Mouse (Mus musculus) heart, adult 2 months (tissue): ENCODE data around the gene Hoxc10. TPM values are rescaled to one million over a fixed set of nuclear protein-coding genes. Genes with fewer than 3 reads are reported as not detected.

ENCODE experiments used
- DNase-seq, 2 experiments: peaks; one replicate each; pipeline ENCODE4 v3.0.0; 2021
- H3K27ac ChIP-seq: fragments of 200-600 bp; 2 replicates; pipeline ENCODE4 v1.8.1; 2022
- H3K27me3 ChIP-seq: fragments of 200-500 bp; 2 replicates; pipeline ENCODE4 v1.6.1; 2012; ENCODE audit warnings: mild to moderate bottlenecking, low read length, inconsistent platforms, mixed read lengths; ENCODE audit not compliant: control insufficient read depth, insufficient read depth
- H3K36me3 ChIP-seq: fragments of 200-500 bp; 2 replicates; pipeline ENCODE4 v1.6.1; 2012; ENCODE audit warnings: low read length, inconsistent platforms; ENCODE audit not compliant: control insufficient read depth, insufficient read depth
- H3K4me1 ChIP-seq: fragments of 200-500 bp; 2 replicates; pipeline ENCODE4 v1.6.1; 2011; ENCODE audit warnings: low read length; ENCODE audit not compliant: control insufficient read depth, insufficient read depth
- H3K4me3 ChIP-seq: fragments of 200-600 bp; 2 replicates; pipeline ENCODE4 v1.8.1; 2022
- H3K79me2 ChIP-seq: fragments of 200-500 bp; replicated peaks from 2 replicates; pipeline ENCODE4 v1.6.1; 2012; ENCODE audit warnings: mild to moderate bottlenecking, inconsistent platforms, low read length, moderate library complexity, mixed read lengths; ENCODE audit not compliant: control insufficient read depth, insufficient read depth
- H3K9ac ChIP-seq: fragments of 200-500 bp; 2 replicates; pipeline ENCODE4 v1.6.1; 2012; ENCODE audit warnings: low read depth, mild to moderate bottlenecking, control low read depth, inconsistent platforms, low read length, mixed read lengths
- CTCF ChIP-seq: fragments of 200-600 bp; IDR thresholded peaks from 2 replicates; pipeline ENCODE4 v1.8.1; 2022; ENCODE audit warnings: antibody characterized with exemption, mild to moderate bottlenecking, moderate library complexity
- EP300 ChIP-seq: fragments of 200-500 bp; IDR thresholded peaks from 2 replicates; pipeline ENCODE4 v1.6.1; 2011; ENCODE audit warnings: low read depth, low read length, control low read depth; ENCODE audit not compliant: insufficient read depth
- POLR2A ChIP-seq: fragments of 200-500 bp; IDR thresholded peaks from 2 replicates; pipeline ENCODE4 v1.6.1; 2011; ENCODE audit warnings: mild to moderate bottlenecking, low read depth, low read length, control low read depth; ENCODE audit not compliant: insufficient read depth
- WGBS: fragments of 180-500 bp; shearing (Covaris S2); methylation state at CpG from one replicate; pipeline ENCODE4 v1.1.7; 2018; 5-methylcytosine and 5-hydroxymethylcytosine counted together
- intact Hi-C: fragments of 180-260 bp; cut with DNase I; formaldehyde crosslinking; loops from one replicate; pipeline ENCODE4 v1.15.1; 2025
- microRNA-seq, 2 experiments: library from miRNA; unstranded; fragments of <30 nt; microRNA quantifications; one replicate each; pipeline ENCODE4 v1.2.0; 2021
- polyA plus RNA-seq: library from polyadenylated mRNA; depleted of rRNA; stranded (reverse); fragments of >200 nt; gene quantifications from 2 replicates; pipeline ENCODE4 v1.2.3, GENCODE M21; 2012; rRNA removed
- total RNA-seq, 2 experiments: library from RNA; stranded (reverse); gene quantifications; 2 replicates each; pipeline ENCODE4 v1.2.3; 2021

Hoxc10 gene
- total and polyA plus RNA-seq, 3 experiments, result not detected

GRCm38 (mm10) chr15:103013238-103013984, 46.8 kb downstream of the Hoxc10 start:
- peaks cover 29% of the 10 kb centered on the region for H3K27me3 ChIP-seq
- WGBS, result 7% methylated on average over 17 of the region's 17 CpGs
- no peaks in the 10 kb centered on the region for H3K79me2 ChIP-seq
- intact Hi-C loops, result loop anchor here (1.0 kb wide), 2 partner anchors 108 to 152 kb away; no protein-coding TSS in a partner anchor
- no peaks in the 10 kb centered on the region for H3K36me3 ChIP-seq
- no peak for TF ChIP-seq EP300
- TF ChIP-seq CTCF, result peak; percentile 82
- H3K27ac ChIP-seq, result no peak overlapping the region
- DNase-seq, result peak; percentile 34 to 56
- H3K4me3 ChIP-seq, result peak overlapping the region; percentile 18; the same call in 1 of the 2 replicates
- H3K9ac ChIP-seq, result no peak overlapping the region
- no peaks in the 10 kb centered on the region for H3K4me1 ChIP-seq

- Histone ChIP-seq H3K79me2 (no peaks in the 10 kb centered on the region), H3K4me3 (peak overlapping the region; percentile 18; the same call in 1 of the 2 replicates), H3K4me1 (no peaks in the 10 kb centered on the region), H3K27ac (no peak overlapping the region), H3K9ac (no peak overlapping the region), H3K27me3 (peaks cover 29% of the 10 kb centered on the region), H3K36me3 (no peaks in the 10 kb centered on the region)
- no peak for DNase-seq
- no peak for TF ChIP-seq CTCF
- no peak for TF ChIP-seq EP300
- no peak for TF ChIP-seq POLR2A
- 2% methylated on average over 50 of the region's 57 CpGs for WGBS
- intact Hi-C loops, result no loop called here
Measured at GRCm38 (mm10) chr15:103014166-103015008, 47.8 kb downstream of the Hoxc10 start.

GRCm38 (mm10) chr15:103015009-103015399, 48.4 kb downstream of the Hoxc10 start:
- no peaks in the 10 kb centered on the region for H3K36me3 ChIP-seq
- intact Hi-C loops, result no loop called here
- 2% methylated on average over 25 of the region's 28 CpGs for WGBS
- H3K4me1 ChIP-seq, result no peaks in the 10 kb centered on the region
- no peaks in the 10 kb centered on the region for H3K79me2 ChIP-seq
- no peak overlapping the region for H3K27ac ChIP-seq
- H3K9ac ChIP-seq, result no peak overlapping the region
- H3K4me3 ChIP-seq, result no peak overlapping the region
- no peak for TF ChIP-seq EP300
- no peak for DNase-seq
- H3K27me3 ChIP-seq, result peaks cover 30% of the 10 kb centered on the region

GRCm38 (mm10) chr15:103015406-103016166, 49.0 kb downstream of the Hoxc10 start:
- H3K36me3 ChIP-seq, result no peaks in the 10 kb centered on the region
- H3K27me3 ChIP-seq, result peaks cover 27% of the 10 kb centered on the region
- no peak for DNase-seq
- H3K9ac ChIP-seq, result no peak overlapping the region
- no peaks in the 10 kb centered on the region for H3K4me1 ChIP-seq
- TF ChIP-seq POLR2A (no peak), CTCF (no peak), EP300 (no peak)
- H3K79me2 ChIP-seq, result no peaks in the 10 kb centered on the region
- intact Hi-C loops, result no loop called here
- no peak overlapping the region for H3K27ac ChIP-seq
- no peak overlapping the region for H3K4me3 ChIP-seq
- 7% methylated on average over 19 of the region's 19 CpGs for WGBS

GRCm38 (mm10) chr15:103018636-103019035, 52.0 kb downstream of the Hoxc10 start, which contains the start of gene Hoxc4:
Hoxc4 (plus strand) TSS chr15:103018934.
- 29% methylated on average over 9 of the region's 9 CpGs for WGBS
- TF ChIP-seq CTCF, result no peak
- no peak for TF ChIP-seq POLR2A
- TF ChIP-seq EP300, result no peak

GRCm38 (mm10) chr15:103020899-103021418, 54.4 kb downstream of the Hoxc10 start:
- Histone ChIP-seq H3K27ac (no peak overlapping the region), H3K4me3 (no peak overlapping the region)
- WGBS, result 5% methylated on average over 8 of the region's 8 CpGs

More at GRCm38 (mm10) chr15:103018636-103019035, 52.0 kb downstream of the Hoxc10 start, which contains the start of gene Hoxc4:
- Histone ChIP-seq H3K4me3 (no peak within 1 kb of the TSS), H3K9ac (no peak within 1 kb of the TSS), H3K27ac (no peak within 1 kb of the TSS), H3K4me1 (no peaks in the 10 kb centered on the region), H3K36me3 (no peaks in the 10 kb centered on the region), H3K79me2 (no peaks in the 10 kb centered on the region), H3K27me3 (peaks cover 23% of the 10 kb centered on the region)
- intact Hi-C loops, result no loop called here
- no peak for DNase-seq

More at GRCm38 (mm10) chr15:103020899-103021418, 54.4 kb downstream of the Hoxc10 start:
- TF ChIP-seq EP300, result no peak
- TF ChIP-seq POLR2A, result no peak
- no peak for TF ChIP-seq CTCF
- Histone ChIP-seq H3K4me1 (no peaks in the 10 kb centered on the region), H3K36me3 (no peaks in the 10 kb centered on the region), H3K9ac (no peak overlapping the region), H3K79me2 (no peaks in the 10 kb centered on the region), H3K27me3 (peaks cover 18% of the 10 kb centered on the region)
- no peak for DNase-seq
- intact Hi-C loops, result no loop called here

Small RNA genes within 50 kb of the gene (microRNA-seq; reads per million reads assigned to microRNA genes)
- gene Mir196a-2 (1.2 to 18.0 reads per million in 2 experiments), gene Mir615 (1.2 to 3.9 reads per million in 2 experiments)

Other genes starting within 250 kb of the Hoxc10 start
- gene Calcoco1, start 244.6 kb upstream of the Hoxc10 start, total RNA-seq, result 100 to 1,000 TPM in 1 of 2 experiments, 10 to 100 TPM in 1; 98.0 to 124 TPM
- 108 and 133 TPM in 2 replicates for gene Calcoco1, start 244.6 kb upstream of the Hoxc10 start, polyA plus RNA-seq
- not detected for gene Hoxc13, start 45.7 kb upstream of the Hoxc10 start, total RNA-seq
- gene Hoxc13, start 45.7 kb upstream of the Hoxc10 start, polyA plus RNA-seq, result not detected in 2 replicates
- gene Hoxc12, start 30.0 kb upstream of the Hoxc10 start, total RNA-seq, result not detected
- not detected in 2 replicates for gene Hoxc12, start 30.0 kb upstream of the Hoxc10 start, polyA plus RNA-seq
- not detected for gene Hoxc11, start 12.4 kb upstream of the Hoxc10 start, total RNA-seq
- gene Hoxc11, start 12.4 kb upstream of the Hoxc10 start, polyA plus RNA-seq, result not detected in 2 replicates
- gene Hoxc5, start 647 bp downstream of the Hoxc10 start, total RNA-seq, result not detected
- 0.20 TPM in 1 of 2 replicates, not detected in the other for gene Hoxc5, start 647 bp downstream of the Hoxc10 start, polyA plus RNA-seq
- not detected for gene Hoxc9, start 9.6 kb downstream of the Hoxc10 start, total RNA-seq
- gene Hoxc9, start 9.6 kb downstream of the Hoxc10 start, polyA plus RNA-seq, result not detected in 2 replicates
- not detected for gene Hoxc8, start 23.8 kb downstream of the Hoxc10 start, total RNA-seq
- gene Hoxc8, start 23.8 kb downstream of the Hoxc10 start, polyA plus RNA-seq, result not detected in 2 replicates
- gene Hoxc6, start 31.5 kb downstream of the Hoxc10 start, total RNA-seq, result not detected
- not detected in 2 replicates for gene Hoxc6, start 31.5 kb downstream of the Hoxc10 start, polyA plus RNA-seq
- gene Hoxc4, start 52.1 kb downstream of the Hoxc10 start, total RNA-seq, result not detected
- gene Hoxc4, start 52.1 kb downstream of the Hoxc10 start, polyA plus RNA-seq, result 0.10 TPM in 1 of 2 replicates, not detected in the other
- 10 to 100 TPM; 13.9 to 15.2 TPM for gene Smug1, start 200.3 kb downstream of the Hoxc10 start, total RNA-seq
- gene Smug1, start 200.3 kb downstream of the Hoxc10 start, polyA plus RNA-seq, result 13.3 and 13.9 TPM in 2 replicates